Mouse (Mus musculus) midbrain, embryonic 12.5 days (tissue): ENCODE results near the gene Rnf135. TPM values are rescaled to one million over a fixed set of nuclear protein-coding genes. Genes with fewer than 3 reads are reported as not detected.
"Not testable (repeated sequence)": the region's sequence is repeated elsewhere in the genome, so short reads cannot be mapped to it uniquely, and the experiment has no call there.

Experiments
- ATAC-seq: fragments of 200-750 bp; cut with Nextera tagmentation; 2 replicates; pipeline ENCODE4 v1.8.0; 2017; ENCODE audit warnings: low read depth, moderate TSS enrichment, moderate library complexity; ENCODE audit not compliant: low FRiP score
- H3K27ac ChIP-seq: fragments of 300-500 bp; sonication (generic); replicated peaks from 2 replicates; pipeline ENCODE4 v1.5.1; 2016; ENCODE audit warnings: mild to moderate bottlenecking
- H3K27me3 ChIP-seq: fragments of 300-500 bp; sonication (generic); 2 replicates; pipeline ENCODE4 v1.6.1; 2016; ENCODE audit warnings: mild to moderate bottlenecking
- H3K36me3 ChIP-seq: fragments of 300-500 bp; sonication (generic); 2 replicates; pipeline ENCODE4 v1.6.1; 2016
- H3K4me1 ChIP-seq: fragments of 300-500 bp; sonication (generic); 2 replicates; pipeline ENCODE4 v1.6.1; 2016
- H3K4me2 ChIP-seq: fragments of 300-500 bp; sonication (generic); replicated peaks from 2 replicates; pipeline ENCODE4 v1.6.1; 2016; ENCODE audit warnings: mild to moderate bottlenecking, moderate library complexity
- H3K4me3 ChIP-seq: fragments of 300-500 bp; sonication (generic); 2 replicates; pipeline ENCODE4 v1.5.1; 2016; ENCODE audit warnings: mild to moderate bottlenecking
- H3K9ac ChIP-seq: fragments of 300-500 bp; sonication (generic); replicated peaks from 2 replicates; pipeline ENCODE4 v1.6.1; 2016; ENCODE audit warnings: mild to moderate bottlenecking, moderate library complexity
- H3K9me3 ChIP-seq: fragments of 300-500 bp; sonication (generic); 2 replicates; pipeline ENCODE4 v1.6.1; 2016; ENCODE audit warnings: mild to moderate bottlenecking
- WGBS: fragments of 180-500 bp; shearing (Covaris S2); methylation state at CpG from one replicate; pipeline ENCODE4 v1.1.7; 2016; 5-methylcytosine and 5-hydroxymethylcytosine counted together
- polyA plus RNA-seq: library from polyadenylated mRNA; unstranded; fragments of >200 nt; fragmentation: Nextera tagmentation; extraction: Ambion mirVana; gene quantifications from 2 replicates; pipeline ENCODE4 v1.2.1, GENCODE M21; 2016

Gene Rnf135
- polyA plus RNA-seq, 1 experiment from 2014 or later, result 4.5 TPM

- Histone ChIP-seq H3K36me3 (no peaks in the 10 kb centered on the region), H3K4me2 (no peak overlapping the region), H3K9me3 (no peaks in the 10 kb centered on the region), H3K9ac (no peak overlapping the region), H3K27ac (peak overlapping the region; percentile 96; the same call in 1 of the 2 replicates), H3K4me3 (peak overlapping the region; percentile 95), H3K4me1 (peaks cover 9% of the 10 kb centered on the region), H3K27me3 (no peaks in the 10 kb centered on the region)
- WGBS, result 36% methylated on average over 7 of the region's 7 CpGs
- peak; percentile 59 for ATAC-seq
Measured at GRCm38 (mm10) chr11:80208465-80208859, 24.8 kb downstream of the Rnf135 start.

GRCm38 (mm10) chr11:80208860-80209800 is 25.5 kb downstream of the Rnf135 start, which contains the start of gene Rhot1:
Rhot1 (plus strand) TSS chr11:80209019.
- peak within 1 kb of the TSS; percentile 96 for H3K27ac ChIP-seq
- peak within 1 kb of the TSS; percentile 65 for H3K4me2 ChIP-seq
- peaks cover 5% of the 10 kb centered on the region; the same call in 1 of the 2 replicates for H3K36me3 ChIP-seq
- peak; percentile 93 for ATAC-seq
- H3K27me3 ChIP-seq, result no peaks in the 10 kb centered on the region
- peak within 1 kb of the TSS; percentile 95 for H3K4me3 ChIP-seq
- WGBS, result under 1% methylated on average over 78 of the region's 78 CpGs
- peaks cover 9% of the 10 kb centered on the region for H3K4me1 ChIP-seq
- no peaks in the 10 kb centered on the region for H3K9me3 ChIP-seq
- peak within 1 kb of the TSS; percentile 91 for H3K9ac ChIP-seq

- no peak overlapping the region for H3K27ac ChIP-seq
- WGBS, result 55% methylated on average over 6 of the region's 6 CpGs
- H3K4me1 ChIP-seq, result peaks cover 9% of the 10 kb centered on the region
- H3K4me2 ChIP-seq, result peak overlapping the region; percentile 65
- H3K4me3 ChIP-seq, result peak overlapping the region; percentile 95
- peaks cover 12% of the 10 kb centered on the region for H3K36me3 ChIP-seq
- no peak for ATAC-seq
- peak overlapping the region; percentile 34 for H3K9ac ChIP-seq
- H3K9me3 ChIP-seq, result no peaks in the 10 kb centered on the region
- H3K27me3 ChIP-seq, result no peaks in the 10 kb centered on the region
Measured at GRCm38 (mm10) chr11:80210321-80210720, 26.7 kb downstream of the Rnf135 start.

- ATAC-seq, result no peak
- Histone ChIP-seq H3K27me3 (no peaks in the 10 kb centered on the region), H3K4me3 (no peak overlapping the region), H3K27ac (no peak overlapping the region), H3K9me3 (no peaks in the 10 kb centered on the region), H3K4me2 (no peak overlapping the region), H3K9ac (no peak overlapping the region), H3K36me3 (peaks cover 12% of the 10 kb centered on the region), H3K4me1 (peaks cover 9% of the 10 kb centered on the region)
- 89% methylated on average over 2 of the region's 2 CpGs for WGBS
Measured at GRCm38 (mm10) chr11:80212282-80212681, 28.6 kb downstream of the Rnf135 start.

GRCm38 (mm10) chr11:80215291-80215690 is 31.6 kb downstream of the Rnf135 start:
- H3K4me2 ChIP-seq, result no peak overlapping the region
- peaks cover 4% of the 10 kb centered on the region for H3K4me1 ChIP-seq
- no peaks in the 10 kb centered on the region for H3K9me3 ChIP-seq
- no peaks in the 10 kb centered on the region for H3K27me3 ChIP-seq
- H3K9ac ChIP-seq, result no peak overlapping the region
- no peak overlapping the region for H3K4me3 ChIP-seq
- 93% methylated on average over 3 of the region's 3 CpGs for WGBS
- ATAC-seq, result no peak
- no peak overlapping the region for H3K27ac ChIP-seq
- H3K36me3 ChIP-seq, result peaks cover 13% of the 10 kb centered on the region

GRCm38 (mm10) chr11:80218657-80219293 is 35.1 kb downstream of the Rnf135 start:
- Histone ChIP-seq H3K27ac (no peak overlapping the region), H3K9me3 (no peaks in the 10 kb centered on the region), H3K4me2 (no peak overlapping the region), H3K4me1 (no peaks in the 10 kb centered on the region), H3K9ac (no peak overlapping the region), H3K4me3 (no peak overlapping the region), H3K36me3 (peaks cover 30% of the 10 kb centered on the region), H3K27me3 (no peaks in the 10 kb centered on the region)
- 92% methylated on average over 11 of the region's 11 CpGs for WGBS
- ATAC-seq, result no peak

GRCm38 (mm10) chr11:80230066-80230465 is 46.4 kb downstream of the Rnf135 start:
- H3K36me3 ChIP-seq, result peaks cover 68% of the 10 kb centered on the region
- not testable (repeated sequence) for H3K4me2 ChIP-seq, ATAC-seq, H3K27ac ChIP-seq, H3K9ac ChIP-seq, H3K4me3 ChIP-seq, H3K9me3 ChIP-seq, H3K4me1 ChIP-seq, H3K27me3 ChIP-seq
- 86% methylated on average over 5 of the region's 5 CpGs for WGBS

GRCm38 (mm10) chr11:80237278-80237677 is 53.6 kb downstream of the Rnf135 start:
- Histone ChIP-seq H3K27ac (no peak overlapping the region), H3K9me3 (no peaks in the 10 kb centered on the region), H3K27me3 (no peaks in the 10 kb centered on the region), H3K4me3 (no peak overlapping the region), H3K4me1 (no peaks in the 10 kb centered on the region), H3K4me2 (no peak overlapping the region), H3K36me3 (peaks cover 49% of the 10 kb centered on the region), H3K9ac (no peak overlapping the region)
- WGBS, result 89% methylated on average over 3 of the region's 3 CpGs
- no peak for ATAC-seq

- no peak overlapping the region for H3K9ac ChIP-seq
- H3K36me3 ChIP-seq, result peaks cover 49% of the 10 kb centered on the region
- no peak overlapping the region for H3K4me2 ChIP-seq
- H3K4me1 ChIP-seq, result no peaks in the 10 kb centered on the region
- H3K27me3 ChIP-seq, result no peaks in the 10 kb centered on the region
- 88% methylated on average over 4 of the region's 4 CpGs for WGBS
- ATAC-seq, result no peak
- no peak overlapping the region for H3K4me3 ChIP-seq
- no peak overlapping the region for H3K27ac ChIP-seq
- H3K9me3 ChIP-seq, result no peaks in the 10 kb centered on the region
Measured at GRCm38 (mm10) chr11:80238306-80238705, 54.7 kb downstream of the Rnf135 start.

GRCm38 (mm10) chr11:80247026-80247425 is 63.4 kb downstream of the Rnf135 start:
- no peak overlapping the region for H3K4me2 ChIP-seq
- no peak overlapping the region for H3K9ac ChIP-seq
- H3K36me3 ChIP-seq, result peaks cover 86% of the 10 kb centered on the region
- no peak overlapping the region for H3K27ac ChIP-seq
- H3K4me1 ChIP-seq, result 0 out of 2 replicates have a peak, but pooled peaks cover 3% of the 10 kb centered on the region
- no peaks in the 10 kb centered on the region for H3K27me3 ChIP-seq
- no peak for ATAC-seq
- H3K4me3 ChIP-seq, result no peak overlapping the region
- no peaks in the 10 kb centered on the region for H3K9me3 ChIP-seq

GRCm38 (mm10) chr11:80248531-80248930 is 64.9 kb downstream of the Rnf135 start:
- Histone ChIP-seq H3K27ac (no peak overlapping the region), H3K4me3 (no peak overlapping the region), H3K9me3 (no peaks in the 10 kb centered on the region), H3K27me3 (no peaks in the 10 kb centered on the region), H3K9ac (no peak overlapping the region), H3K4me1 (0 out of 2 replicates have a peak, but pooled peaks cover 3% of the 10 kb centered on the region), H3K4me2 (no peak overlapping the region), H3K36me3 (peaks cover 77% of the 10 kb centered on the region)
- no peak for ATAC-seq
- 94% methylated on average over 3 of the region's 3 CpGs for WGBS
